Mouse (Mus musculus): ENCODE results near the gene Kdm2b. TPM values are rescaled to one million over a fixed set of nuclear protein-coding genes. Genes with fewer than 3 reads are reported as not detected.
A peak's percentile ranks its signal among the peaks of the same experiment; 100 is the strongest.

Kdm2b gene
- polyA plus RNA-seq, 1 experiment from 2014 or later: 35.6 TPM

GRCm38 (mm10) chr5:122930991-122931390, 58.6 kb downstream of the Kdm2b start:
- DNase-seq (ENCODE audit: low read depth, low spot score) (no peak), ATAC-seq (no peak)
- CTCF ChIA-PET: no interaction called here
- TF ChIP-seq CTCF (IDR thresholded peaks at IDR 0.05): no peak
- H3K27me3 ChIP-seq: no peaks in the 10 kb centered on the region
- in situ Hi-C loops (cut with MboI; ENCODE audit: low pct_unique_long_range_greater_than_20kb): no loop called here
- POLR2A ChIA-PET: interaction anchor here (0.9 kb wide), 1 partner anchor 58 kb away, joined by 6 read pairs; no protein-coding TSS in a partner anchor

GRCm38 (mm10) chr5:122928293-122928692, 61.3 kb downstream of the Kdm2b start:
- DNase-seq (ENCODE audit: low read depth, low spot score): no peak
- no peaks in the 10 kb centered on the region for H3K27me3 ChIP-seq
- POLR2A ChIA-PET: interaction anchor here (0.9 kb wide), 1 partner anchor 26 kb away, joined by 3 read pairs; no protein-coding TSS in a partner anchor
- CTCF ChIA-PET: interaction anchor here (0.6 kb wide), 1 partner anchor 11 kb away, joined by 3 read pairs; no protein-coding TSS in a partner anchor
- in situ Hi-C loops (cut with MboI; ENCODE audit: low pct_unique_long_range_greater_than_20kb): loop anchor here (5.0 kb wide), 1 partner anchor 129 kb away; no protein-coding TSS in a partner anchor
- no peak for TF ChIP-seq CTCF (IDR thresholded peaks at IDR 0.05)
- ATAC-seq: no peak

GRCm38 (mm10) chr5:122927703-122928102, 61.9 kb downstream of the Kdm2b start:
- CTCF ChIA-PET: no interaction called here
- POLR2A ChIA-PET: no interaction called here

GRCm38 (mm10) chr5:122927092-122927491, 62.5 kb downstream of the Kdm2b start:
- DNase-seq (ENCODE audit: low read depth, low spot score) (no peak), ATAC-seq (no peak)
- ChIA-PET CTCF (no interaction called here), POLR2A (no interaction called here)
- TF ChIP-seq CTCF (IDR thresholded peaks at IDR 0.05): no peak
- in situ Hi-C loops (cut with MboI; ENCODE audit: low pct_unique_long_range_greater_than_20kb): loop anchor here (5.0 kb wide), 1 partner anchor 130 kb away; no protein-coding TSS in a partner anchor
- H3K27me3 ChIP-seq: no peaks in the 10 kb centered on the region

More at GRCm38 (mm10) chr5:122927703-122928102, 61.9 kb downstream of the Kdm2b start:
- in situ Hi-C loops (cut with MboI; ENCODE audit: low pct_unique_long_range_greater_than_20kb): loop anchor here (5.0 kb wide), 1 partner anchor 130 kb away; no protein-coding TSS in a partner anchor
- DNase-seq (ENCODE audit: low read depth, low spot score) (no peak), ATAC-seq (no peak)
- no peak for TF ChIP-seq CTCF (IDR thresholded peaks at IDR 0.05)
- no peaks in the 10 kb centered on the region for H3K27me3 ChIP-seq

GRCm38 (mm10) chr5:122926341-122926740, 63.3 kb downstream of the Kdm2b start:
- no peak for ATAC-seq
- in situ Hi-C loops (cut with MboI; ENCODE audit: low pct_unique_long_range_greater_than_20kb): loop anchor here (5.0 kb wide), 1 partner anchor 131 kb away; no protein-coding TSS in a partner anchor
- ChIA-PET POLR2A (interaction anchor here (0.6 kb wide), 1 partner anchor 9 kb away, joined by 3 read pairs; no protein-coding TSS in a partner anchor), CTCF (interaction anchor here (0.6 to 2.5 kb wide), 6 partner anchors 9 to 131 kb away, joined by 3 to 13 read pairs (median 6); no protein-coding TSS in a partner anchor)
- no peak for DNase-seq (ENCODE audit: low read depth, low spot score)
- H3K27me3 ChIP-seq: no peaks in the 10 kb centered on the region
- TF ChIP-seq CTCF (IDR thresholded peaks at IDR 0.05): no peak

- TF ChIP-seq CTCF (IDR thresholded peaks at IDR 0.05): peak; percentile 95
- ATAC-seq: peak; percentile 44
- DNase-seq (ENCODE audit: low read depth, low spot score): peak; percentile 25
Observed at GRCm38 (mm10) chr5:122925534-122925958, 64.1 kb downstream of the Kdm2b start.

GRCm38 (mm10) chr5:122923871-122924465, 65.7 kb downstream of the Kdm2b start:
- no peak for TF ChIP-seq CTCF (IDR thresholded peaks at IDR 0.05)
- in situ Hi-C loops (cut with MboI; ENCODE audit: low pct_unique_long_range_greater_than_20kb): no loop called here
- no peaks in the 10 kb centered on the region for H3K27me3 ChIP-seq
- no peak for ATAC-seq
- POLR2A ChIA-PET: interaction anchor here (1.2 kb wide), 1 partner anchor 41 kb away, joined by 3 read pairs; no protein-coding TSS in a partner anchor
- no peak for DNase-seq (ENCODE audit: low read depth, low spot score)
- CTCF ChIA-PET: interaction anchor here (1.2 to 1.5 kb wide), 4 partner anchors 23 to 140 kb away, joined by 3 to 8 read pairs (median 4); partner anchors contain the start of gene Orai1

More at GRCm38 (mm10) chr5:122925534-122925958, 64.1 kb downstream of the Kdm2b start:
- in situ Hi-C loops (cut with MboI; ENCODE audit: low pct_unique_long_range_greater_than_20kb): loop anchor here (5.0 kb wide), 1 partner anchor 132 kb away; no protein-coding TSS in a partner anchor
- ChIA-PET POLR2A (no interaction called here), CTCF (interaction anchor here (0.6 to 2.5 kb wide), 24 partner anchors 9 to 139 kb away, joined by 3 to 13 read pairs (median 4); partner anchors contain the start of gene Orai1)
- H3K27me3 ChIP-seq: no peaks in the 10 kb centered on the region

GRCm38 (mm10) chr5:122921941-122922340, 67.7 kb downstream of the Kdm2b start:
- DNase-seq (ENCODE audit: low read depth, low spot score): no peak
- no peak for TF ChIP-seq CTCF (IDR thresholded peaks at IDR 0.05)
- H3K27me3 ChIP-seq: no peaks in the 10 kb centered on the region
- in situ Hi-C loops (cut with MboI; ENCODE audit: low pct_unique_long_range_greater_than_20kb): no loop called here
- ChIA-PET CTCF (interaction anchor here (1.0 kb wide), 1 partner anchor 18 kb away, joined by 3 read pairs; no protein-coding TSS in a partner anchor), POLR2A (no interaction called here)
- no peak for ATAC-seq

- ATAC-seq (no peak), DNase-seq (ENCODE audit: low read depth, low spot score) (no peak)
- no peaks in the 10 kb centered on the region for H3K27me3 ChIP-seq
- POLR2A ChIA-PET: interaction anchor here (1.3 kb wide), 1 partner anchor 70 kb away, joined by 3 read pairs; no protein-coding TSS in a partner anchor
- TF ChIP-seq CTCF (IDR thresholded peaks at IDR 0.05): no peak
- CTCF ChIA-PET: interaction anchor here (0.7 to 1.5 kb wide), 2 partner anchors 12 to 101 kb away, joined by 3 to 4 read pairs; no protein-coding TSS in a partner anchor
- in situ Hi-C loops (cut with MboI; ENCODE audit: low pct_unique_long_range_greater_than_20kb): no loop called here
Observed at GRCm38 (mm10) chr5:122920557-122920956, 69.1 kb downstream of the Kdm2b start.

- in situ Hi-C loops (cut with MboI; ENCODE audit: low pct_unique_long_range_greater_than_20kb): no loop called here
- no peak for ATAC-seq
- POLR2A ChIA-PET: interaction anchor here (1.1 kb wide), 1 partner anchor 70 kb away, joined by 4 read pairs; no protein-coding TSS in a partner anchor
- H3K27me3 ChIP-seq: no peaks in the 10 kb centered on the region
- TF ChIP-seq CTCF (IDR thresholded peaks at IDR 0.05): no peak
- CTCF ChIA-PET: interaction anchor here (0.7 to 1.7 kb wide), 4 partner anchors 15 to 126 kb away, joined by 3 to 5 read pairs (median 3); no protein-coding TSS in a partner anchor
- no peak for DNase-seq (ENCODE audit: low read depth, low spot score)
Observed at GRCm38 (mm10) chr5:122917982-122918711, 71.5 kb downstream of the Kdm2b start.
